Mouse (Mus musculus) kidney, adult 11 months (tissue): ENCODE results near the gene Fam71f1.
"Not testable (repeated sequence)": the region's sequence is repeated elsewhere in the genome, so short reads cannot be mapped to it uniquely, and the experiment has no call there.

Experiments
- DNase-seq: peaks from one replicate; pipeline ENCODE4 v3.0.0; 2022

The Fam71f1 gene

GRCm38 (mm10) chr6:29346512-29346911 lies 27.6 kb downstream of the Fam71f1 start:
- DNase-seq: not testable (repeated sequence)

GRCm38 (mm10) chr6:29347189-29347588 lies 28.2 kb downstream of the Fam71f1 start:
- DNase-seq: no peak

GRCm38 (mm10) chr6:29347665-29348370 lies 28.9 kb downstream of the Fam71f1 start, which contains the start of gene Calu:
TSS of gene Calu (plus strand) at chr6:29348069.
- peak; percentile 99 for DNase-seq

- DNase-seq: no peak
Measured at GRCm38 (mm10) chr6:29348371-29348724, 29.4 kb downstream of the Fam71f1 start.

- no peak for DNase-seq
Measured at GRCm38 (mm10) chr6:29351613-29352012, 32.7 kb downstream of the Fam71f1 start.

- no peak for DNase-seq
Measured at GRCm38 (mm10) chr6:29352816-29353215, 33.9 kb downstream of the Fam71f1 start.

- no peak for DNase-seq
Measured at GRCm38 (mm10) chr6:29359386-29359785, 40.4 kb downstream of the Fam71f1 start.

GRCm38 (mm10) chr6:29360211-29360610 lies 41.3 kb downstream of the Fam71f1 start:
- DNase-seq: no peak

GRCm38 (mm10) chr6:29362246-29363128 lies 43.5 kb downstream of the Fam71f1 start:
- DNase-seq: no peak

- no peak for DNase-seq
Measured at GRCm38 (mm10) chr6:29363129-29363515, 44.2 kb downstream of the Fam71f1 start.

GRCm38 (mm10) chr6:29365277-29365676 lies 46.3 kb downstream of the Fam71f1 start:
- DNase-seq: no peak

GRCm38 (mm10) chr6:29377386-29377785 lies 58.4 kb downstream of the Fam71f1 start:
- DNase-seq: no peak

- no peak for DNase-seq
Measured at GRCm38 (mm10) chr6:29378678-29379077, 59.7 kb downstream of the Fam71f1 start.

- no peak for DNase-seq
Measured at GRCm38 (mm10) chr6:29379954-29380353, 61.0 kb downstream of the Fam71f1 start.

- no peak for DNase-seq
Measured at GRCm38 (mm10) chr6:29382442-29382841, 63.5 kb downstream of the Fam71f1 start.
